Mouse (Mus musculus): ENCODE measurements around the gene Tiam1. TPM values are rescaled to one million over a fixed set of nuclear protein-coding genes. Genes with fewer than 3 reads are reported as not detected.

The Tiam1 gene
- polyA plus RNA-seq, 1 experiment = 10.1 TPM

- no peak overlapping the region for H3K4me3 ChIP-seq (replicated peaks)
- H3K36me3 ChIP-seq (replicated peaks; ENCODE audit: low read length) = peaks cover 4% of the 10 kb centered on the region
- peaks cover 25% of the 10 kb centered on the region for H3K4me1 ChIP-seq
- TF ChIP-seq GATA1 (IDR thresholded peaks at IDR 0.05; ENCODE audit: borderline replicate concordance, low read length) (no peak), FLI1 (IDR thresholded peaks at IDR 0.05; ENCODE audit: low read length) (no peak)
- 0 out of 2 replicates have a peak, but pooled peaks cover 3% of the 10 kb centered on the region for H3K9me3 ChIP-seq
- H3K27me3 ChIP-seq (replicated peaks) = no peaks in the 10 kb centered on the region
Measured at GRCm38 (mm10) chr16:89905730-89906305, 237.8 kb downstream of the Tiam1 start.

- Histone ChIP-seq H3K4me1 (peaks cover 37% of the 10 kb centered on the region), H3K36me3 (replicated peaks; ENCODE audit: low read length) (peaks cover 4% of the 10 kb centered on the region), H3K27me3 (replicated peaks) (no peaks in the 10 kb centered on the region), H3K4me3 (replicated peaks) (no peak overlapping the region), H3K9me3 (0 out of 2 replicates have a peak, but pooled peaks cover 3% of the 10 kb centered on the region)
- no peak for TF ChIP-seq FLI1 (IDR thresholded peaks at IDR 0.05; ENCODE audit: low read length)
- TF ChIP-seq GATA1 (IDR thresholded peaks at IDR 0.05; ENCODE audit: borderline replicate concordance, low read length) = no peak
Measured at GRCm38 (mm10) chr16:89904121-89904520, 239.4 kb downstream of the Tiam1 start.

GRCm38 (mm10) chr16:89902578-89903304, 240.8 kb downstream of the Tiam1 start:
- Histone ChIP-seq H3K27me3 (replicated peaks) (no peaks in the 10 kb centered on the region), H3K4me3 (replicated peaks) (no peak overlapping the region), H3K36me3 (replicated peaks; ENCODE audit: low read length) (peaks cover 11% of the 10 kb centered on the region), H3K4me1 (peaks cover 38% of the 10 kb centered on the region), H3K9me3 (peaks cover 8% of the 10 kb centered on the region; the same call in 1 of the 2 replicates)
- TF ChIP-seq GATA1 (IDR thresholded peaks at IDR 0.05; ENCODE audit: borderline replicate concordance, low read length) (no peak), FLI1 (IDR thresholded peaks at IDR 0.05; ENCODE audit: low read length) (no peak)

GRCm38 (mm10) chr16:89900681-89901080, 242.9 kb downstream of the Tiam1 start:
- no peaks in the 10 kb centered on the region for H3K27me3 ChIP-seq (replicated peaks)
- peaks cover 39% of the 10 kb centered on the region for H3K4me1 ChIP-seq
- H3K9me3 ChIP-seq = peaks cover 9% of the 10 kb centered on the region; the same call in 1 of the 2 replicates
- no peak overlapping the region for H3K4me3 ChIP-seq (replicated peaks)
- H3K36me3 ChIP-seq (replicated peaks; ENCODE audit: low read length) = peaks cover 31% of the 10 kb centered on the region
- TF ChIP-seq FLI1 (IDR thresholded peaks at IDR 0.05; ENCODE audit: low read length) (no peak), GATA1 (IDR thresholded peaks at IDR 0.05; ENCODE audit: borderline replicate concordance, low read length) (no peak)

- peaks cover 9% of the 10 kb centered on the region; the same call in 1 of the 2 replicates for H3K9me3 ChIP-seq
- TF ChIP-seq FLI1 (IDR thresholded peaks at IDR 0.05; ENCODE audit: low read length) (no peak), GATA1 (IDR thresholded peaks at IDR 0.05; ENCODE audit: borderline replicate concordance, low read length) (no peak)
Measured at GRCm38 (mm10) chr16:89899192-89899591, 244.4 kb downstream of the Tiam1 start.

GRCm38 (mm10) chr16:89898299-89898625, 245.3 kb downstream of the Tiam1 start:
- Histone ChIP-seq H3K4me1 (peaks cover 39% of the 10 kb centered on the region), H3K4me3 (replicated peaks) (no peak overlapping the region), H3K27me3 (replicated peaks) (no peaks in the 10 kb centered on the region), H3K36me3 (replicated peaks; ENCODE audit: low read length) (peaks cover 53% of the 10 kb centered on the region), H3K9me3 (peaks cover 15% of the 10 kb centered on the region)
- no peak for TF ChIP-seq GATA1 (IDR thresholded peaks at IDR 0.05; ENCODE audit: borderline replicate concordance, low read length)
- no peak for TF ChIP-seq FLI1 (IDR thresholded peaks at IDR 0.05; ENCODE audit: low read length)

More at GRCm38 (mm10) chr16:89899192-89899591, 244.4 kb downstream of the Tiam1 start:
- H3K36me3 ChIP-seq (replicated peaks; ENCODE audit: low read length) = peaks cover 44% of the 10 kb centered on the region
- H3K4me1 ChIP-seq = peaks cover 45% of the 10 kb centered on the region
- H3K27me3 ChIP-seq (replicated peaks) = no peaks in the 10 kb centered on the region
- H3K4me3 ChIP-seq (replicated peaks) = no peak overlapping the region

GRCm38 (mm10) chr16:89897547-89898298, 245.8 kb downstream of the Tiam1 start:
- Histone ChIP-seq H3K9me3 (peaks cover 17% of the 10 kb centered on the region), H3K27me3 (replicated peaks) (no peaks in the 10 kb centered on the region), H3K36me3 (replicated peaks; ENCODE audit: low read length) (peaks cover 54% of the 10 kb centered on the region), H3K4me3 (replicated peaks) (peak overlapping the region; percentile 28), H3K4me1 (peaks cover 34% of the 10 kb centered on the region)
- TF ChIP-seq GATA1 (IDR thresholded peaks at IDR 0.05; ENCODE audit: borderline replicate concordance, low read length) (no peak), FLI1 (IDR thresholded peaks at IDR 0.05; ENCODE audit: low read length) (no peak)

GRCm38 (mm10) chr16:89896885-89897546, 246.6 kb downstream of the Tiam1 start:
- Histone ChIP-seq H3K4me3 (replicated peaks) (no peak overlapping the region), H3K9me3 (peaks cover 17% of the 10 kb centered on the region), H3K27me3 (replicated peaks) (no peaks in the 10 kb centered on the region), H3K4me1 (peaks cover 28% of the 10 kb centered on the region), H3K36me3 (replicated peaks; ENCODE audit: low read length) (peaks cover 54% of the 10 kb centered on the region)
- TF ChIP-seq GATA1 (IDR thresholded peaks at IDR 0.05; ENCODE audit: borderline replicate concordance, low read length) (no peak), FLI1 (IDR thresholded peaks at IDR 0.05; ENCODE audit: low read length) (no peak)

- Histone ChIP-seq H3K36me3 (replicated peaks; ENCODE audit: low read length) (peaks cover 54% of the 10 kb centered on the region), H3K4me3 (replicated peaks) (no peak overlapping the region), H3K27me3 (replicated peaks) (no peaks in the 10 kb centered on the region), H3K9me3 (peaks cover 17% of the 10 kb centered on the region), H3K4me1 (peaks cover 28% of the 10 kb centered on the region)
- TF ChIP-seq GATA1 (IDR thresholded peaks at IDR 0.05; ENCODE audit: borderline replicate concordance, low read length) (no peak), FLI1 (IDR thresholded peaks at IDR 0.05; ENCODE audit: low read length) (no peak)
Measured at GRCm38 (mm10) chr16:89896392-89896791, 247.2 kb downstream of the Tiam1 start.

Measured in megakaryocyte, embryonic 14.5 days (primary cell).